Mouse (Mus musculus) thymus, adult 2 months (tissue): ENCODE data around the gene Rsph6a. TPM values are rescaled to one million over a fixed set of nuclear protein-coding genes. Genes with fewer than 3 reads are reported as not detected.
"Not testable (repeated sequence)": the region's sequence is repeated elsewhere in the genome, so short reads cannot be mapped to it uniquely, and the experiment has no call there.

Experiments
- DNase-seq: peaks from one replicate; pipeline ENCODE4 v3.0.0; 2021
- H3K27ac ChIP-seq: fragments of 200-500 bp; 2 replicates; pipeline ENCODE4 v1.5.1; 2012; ENCODE audit warnings: low read length, control low read depth; ENCODE audit not compliant: control insufficient read depth, insufficient read depth
- H3K27me3 ChIP-seq: fragments of 200-500 bp; 2 replicates; pipeline ENCODE4 v1.6.1; 2012; ENCODE audit warnings: mild to moderate bottlenecking, low read length, moderate library complexity, mixed read lengths; ENCODE audit not compliant: control insufficient read depth, insufficient read depth
- H3K36me3 ChIP-seq: fragments of 200-500 bp; 2 replicates; pipeline ENCODE4 v1.6.1; 2012; ENCODE audit warnings: mild to moderate bottlenecking, low read length, moderate library complexity; ENCODE audit not compliant: control insufficient read depth, insufficient read depth
- H3K4me1 ChIP-seq: fragments of 200-500 bp; replicated peaks from 2 replicates; pipeline ENCODE4 v1.6.1; 2012; ENCODE audit warnings: low read length; ENCODE audit not compliant: control insufficient read depth, insufficient read depth
- H3K4me3 ChIP-seq: fragments of 200-500 bp; 2 replicates; pipeline ENCODE4 v1.5.1; 2012; ENCODE audit warnings: mild to moderate bottlenecking, low read length, control low read depth, moderate library complexity; ENCODE audit not compliant: control insufficient read depth, insufficient read depth
- CTCF ChIP-seq: fragments of 200-500 bp; IDR thresholded peaks from 2 replicates; pipeline ENCODE4 v1.5.1; 2012; ENCODE audit warnings: mild to moderate bottlenecking, control low read depth, low read length, moderate library complexity, borderline replicate concordance; ENCODE audit not compliant: control insufficient read depth, poor library complexity, insufficient read depth; ENCODE audit errors: extremely low read depth
- POLR2A ChIP-seq: fragments of 200-500 bp; IDR thresholded peaks from 2 replicates; pipeline ENCODE4 v1.6.1; 2012; ENCODE audit warnings: mild to moderate bottlenecking, low read length, control low read depth, moderate library complexity; ENCODE audit not compliant: control insufficient read depth, poor library complexity, insufficient read depth; ENCODE audit errors: extremely low read depth
- WGBS: fragments of 180-500 bp; shearing (Covaris S2); methylation state at CpG from one replicate; pipeline ENCODE4 v1.1.7; 2018; 5-methylcytosine and 5-hydroxymethylcytosine counted together
- polyA plus RNA-seq: library from polyadenylated mRNA; depleted of rRNA; stranded (reverse); fragments of >200 nt; gene quantifications from 2 replicates; pipeline ENCODE4 v1.2.3, GENCODE M21; 2012

The Rsph6a gene
- polyA plus RNA-seq, 1 experiment: 0.18 TPM

- 34% methylated on average over 14 of the region's 14 CpGs for WGBS
- Histone ChIP-seq H3K4me1 (no peaks in the 10 kb centered on the region), H3K27me3 (peaks cover 8% of the 10 kb centered on the region; the same call in 1 of the 2 replicates), H3K27ac (no peak overlapping the region), H3K36me3 (no peaks in the 10 kb centered on the region), H3K4me3 (no peak overlapping the region)
- TF ChIP-seq CTCF (no peak), POLR2A (no peak)
- no peak for DNase-seq
Observed at GRCm38 (mm10) chr7:19067063-19067462, 12.6 kb downstream of the Rsph6a start.

GRCm38 (mm10) chr7:19067935-19068334 is 13.4 kb downstream of the Rsph6a start:
- no peak overlapping the region for H3K27ac ChIP-seq
- H3K4me1 ChIP-seq: no peaks in the 10 kb centered on the region
- H3K27me3 ChIP-seq: peaks cover 9% of the 10 kb centered on the region; the same call in 1 of the 2 replicates
- DNase-seq: no peak
- H3K36me3 ChIP-seq: no peaks in the 10 kb centered on the region
- TF ChIP-seq POLR2A (no peak), CTCF (no peak)
- no peak overlapping the region for H3K4me3 ChIP-seq
- WGBS: 73% methylated on average over 13 of the region's 14 CpGs

GRCm38 (mm10) chr7:19068707-19069106 is 14.2 kb downstream of the Rsph6a start:
- 0% methylated on average over 2 of the region's 2 CpGs for WGBS
- no peaks in the 10 kb centered on the region for H3K36me3 ChIP-seq
- no peak overlapping the region for H3K4me3 ChIP-seq
- no peaks in the 10 kb centered on the region for H3K4me1 ChIP-seq
- H3K27me3 ChIP-seq: peaks cover 13% of the 10 kb centered on the region; the same call in 1 of the 2 replicates
- DNase-seq: peak; percentile 78
- TF ChIP-seq CTCF: no peak
- TF ChIP-seq POLR2A: no peak
- no peak overlapping the region for H3K27ac ChIP-seq

DNA sequence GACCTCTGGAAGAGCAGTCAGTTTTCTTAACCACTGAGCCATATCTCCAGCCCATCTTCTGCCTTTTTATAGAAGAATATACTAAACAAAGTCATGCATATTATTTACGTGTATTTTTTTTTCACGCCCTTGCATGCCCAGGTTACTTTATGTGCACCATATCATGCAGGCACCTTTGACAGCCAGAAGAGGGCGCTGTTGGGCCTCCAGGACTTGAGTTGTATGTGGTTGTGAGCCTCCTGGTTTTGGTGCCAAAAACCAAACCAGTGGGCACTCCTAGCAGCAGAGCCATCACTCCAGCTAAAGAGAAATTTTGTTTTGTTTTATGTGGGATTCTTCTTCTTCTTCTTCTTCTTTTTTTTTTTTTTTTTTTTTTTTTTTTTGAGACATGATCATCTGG is 15.0 kb downstream of the Rsph6a start:
- DNase-seq: no peak
- TF ChIP-seq CTCF (no peak), POLR2A (no peak)
- WGBS: 52% methylated on average over 3 of the region's 3 CpGs
- Histone ChIP-seq H3K4me3 (no peak overlapping the region), H3K4me1 (no peaks in the 10 kb centered on the region), H3K27ac (no peak overlapping the region), H3K36me3 (no peaks in the 10 kb centered on the region), H3K27me3 (peaks cover 10% of the 10 kb centered on the region; the same call in 1 of the 2 replicates)

GRCm38 (mm10) chr7:19071024-19071423 is 16.5 kb downstream of the Rsph6a start:
- WGBS: 37% methylated on average over 3 of the region's 3 CpGs
- H3K4me3 ChIP-seq, H3K27me3 ChIP-seq, H3K27ac ChIP-seq, H3K4me1 ChIP-seq, H3K36me3 ChIP-seq, DNase-seq: not testable (repeated sequence)

DNA sequence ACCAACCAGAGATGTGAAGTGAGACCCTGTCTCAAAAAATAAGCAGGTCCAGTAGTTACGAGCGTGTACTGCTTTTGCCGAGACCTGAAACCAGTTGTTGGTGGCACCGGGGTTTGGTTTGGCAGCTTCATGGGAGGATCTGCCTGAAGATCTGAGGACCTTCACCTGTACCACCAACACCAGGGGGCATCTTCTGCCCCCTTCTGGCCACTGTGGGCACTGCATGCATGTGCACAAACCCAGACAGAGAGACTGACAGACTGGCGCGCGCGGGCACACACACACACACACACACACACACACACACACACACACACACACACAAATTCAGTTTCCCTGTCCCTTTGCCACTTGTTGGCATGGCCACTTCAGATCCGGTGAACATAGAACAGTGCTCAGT is 19.0 kb downstream of the Rsph6a start:
- peak; percentile 65 for DNase-seq
- Histone ChIP-seq H3K4me3 (no peak overlapping the region), H3K4me1 (peaks cover 24% of the 10 kb centered on the region), H3K36me3 (no peaks in the 10 kb centered on the region), H3K27me3 (peaks cover 11% of the 10 kb centered on the region; the same call in 1 of the 2 replicates), H3K27ac (no peak overlapping the region)
- TF ChIP-seq CTCF: peak; percentile 73; the same call in 1 of the 2 replicates
- TF ChIP-seq POLR2A: no peak
- WGBS: 67% methylated on average over 9 of the region's 9 CpGs

DNA sequence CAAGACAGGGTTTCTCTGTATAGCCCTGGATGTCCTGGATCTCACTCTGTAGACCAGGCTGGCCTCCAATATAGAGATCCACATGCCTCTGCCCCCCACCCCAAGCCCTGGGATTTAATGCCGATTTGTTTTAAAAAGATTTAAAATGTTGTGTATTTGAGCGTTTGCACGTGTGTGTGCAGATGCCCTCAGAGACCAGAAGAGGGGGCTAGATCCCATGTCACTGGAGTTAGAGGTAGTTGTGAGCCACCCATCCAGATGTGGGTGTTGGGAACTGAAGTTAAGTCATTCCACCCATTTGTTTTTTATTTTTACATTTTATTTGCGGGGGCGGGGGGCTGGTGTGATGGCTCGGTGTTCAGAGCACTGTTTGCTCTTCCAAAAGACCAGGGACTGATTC is 20.0 kb downstream of the Rsph6a start:
- H3K4me1 ChIP-seq: peaks cover 24% of the 10 kb centered on the region
- no peak for DNase-seq
- TF ChIP-seq POLR2A: no peak
- no peak for TF ChIP-seq CTCF
- 95% methylated on average over 6 of the region's 6 CpGs for WGBS
- no peak overlapping the region for H3K27ac ChIP-seq
- H3K4me3 ChIP-seq: no peak overlapping the region
- H3K36me3 ChIP-seq: no peaks in the 10 kb centered on the region
- H3K27me3 ChIP-seq: peaks cover 11% of the 10 kb centered on the region; the same call in 1 of the 2 replicates
